Mouse (Mus musculus) liver, embryonic 12.5 days (tissue): ENCODE results near the gene Slc25a5. TPM values are rescaled to one million over a fixed set of nuclear protein-coding genes. Genes with fewer than 3 reads are reported as not detected.
"Not testable (repeated sequence)": the region's sequence is repeated elsewhere in the genome, so short reads cannot be mapped to it uniquely, and the experiment has no call there.

Experiments used
- ATAC-seq: fragments of 200-750 bp; cut with Nextera tagmentation; 2 replicates; pipeline ENCODE4 v1.8.0; 2017; ENCODE audit warnings: moderate number of reproducible peaks, mild to moderate bottlenecking, moderate library complexity
- H3K27ac ChIP-seq: fragments of 300-500 bp; sonication (generic); 2 replicates; pipeline ENCODE4 v1.5.1; 2016; ENCODE audit warnings: mild to moderate bottlenecking
- H3K27me3 ChIP-seq: fragments of 300-500 bp; sonication (generic); replicated peaks from 2 replicates; pipeline ENCODE4 v1.6.1; 2016; ENCODE audit warnings: mild to moderate bottlenecking, moderate library complexity
- H3K36me3 ChIP-seq: fragments of 300-500 bp; sonication (generic); 2 replicates; pipeline ENCODE4 v1.6.1; 2016; ENCODE audit warnings: mild to moderate bottlenecking, moderate library complexity
- H3K4me1 ChIP-seq: fragments of 300-500 bp; sonication (generic); 2 replicates; pipeline ENCODE4 v1.6.1; 2016
- H3K4me2 ChIP-seq: fragments of 300-500 bp; sonication (generic); 2 replicates; pipeline ENCODE4 v1.6.1; 2016; ENCODE audit warnings: mild to moderate bottlenecking, moderate library complexity
- H3K4me3 ChIP-seq: fragments of 300-500 bp; sonication (generic); 2 replicates; pipeline ENCODE4 v1.5.1; 2016; ENCODE audit warnings: mild to moderate bottlenecking, moderate library complexity
- H3K9ac ChIP-seq: fragments of 300-500 bp; sonication (generic); 2 replicates; pipeline ENCODE4 v1.6.1; 2016; ENCODE audit warnings: mild to moderate bottlenecking, moderate library complexity
- H3K9me3 ChIP-seq: fragments of 300-500 bp; sonication (generic); replicated peaks from 2 replicates; pipeline ENCODE4 v1.6.1; 2016; ENCODE audit warnings: mild to moderate bottlenecking, moderate library complexity
- WGBS: fragments of 180-500 bp; shearing (Covaris S2); methylation state at CpG from one replicate; pipeline ENCODE4 v1.1.7; 2016; ENCODE audit not compliant: insufficient replicate concordance; 5-methylcytosine and 5-hydroxymethylcytosine counted together
- polyA plus RNA-seq: library from polyadenylated mRNA; unstranded; fragments of >200 nt; fragmentation: Nextera tagmentation; extraction: Ambion mirVana; gene quantifications from 2 replicates; pipeline ENCODE4 v1.2.1, GENCODE M21; 2016

Slc25a5 gene
- polyA plus RNA-seq, 1 experiment from 2014 or later, result 655 TPM

DNA sequence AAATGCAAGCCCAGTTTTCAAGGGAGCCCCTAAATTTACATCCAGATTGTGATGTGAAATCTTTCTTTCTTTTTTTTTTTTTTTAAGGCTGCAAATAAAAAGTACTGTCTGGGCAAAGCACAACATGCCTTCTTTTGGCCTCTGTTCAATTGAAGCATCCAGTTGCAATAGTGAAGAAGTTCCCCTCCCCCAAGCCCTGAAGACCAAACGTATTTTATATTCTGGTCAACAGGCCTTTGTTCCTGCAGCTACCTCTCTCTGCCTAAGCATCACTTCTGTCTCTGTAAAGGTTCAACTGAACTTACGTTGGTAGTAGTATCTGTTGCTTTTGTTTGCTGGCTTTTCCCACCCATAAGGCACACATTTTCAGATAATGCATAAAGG is 31.5 kb upstream of the Slc25a5 start:
- Histone ChIP-seq H3K4me2 (no peak overlapping the region), H3K4me3 (no peak overlapping the region), H3K27me3 (no peaks in the 10 kb centered on the region), H3K9me3 (no peaks in the 10 kb centered on the region), H3K27ac (no peak overlapping the region), H3K4me1 (no peaks in the 10 kb centered on the region), H3K36me3 (no peaks in the 10 kb centered on the region), H3K9ac (no peak overlapping the region)
- 44% methylated on average over 2 of the region's 2 CpGs for WGBS
- no peak for ATAC-seq

DNA sequence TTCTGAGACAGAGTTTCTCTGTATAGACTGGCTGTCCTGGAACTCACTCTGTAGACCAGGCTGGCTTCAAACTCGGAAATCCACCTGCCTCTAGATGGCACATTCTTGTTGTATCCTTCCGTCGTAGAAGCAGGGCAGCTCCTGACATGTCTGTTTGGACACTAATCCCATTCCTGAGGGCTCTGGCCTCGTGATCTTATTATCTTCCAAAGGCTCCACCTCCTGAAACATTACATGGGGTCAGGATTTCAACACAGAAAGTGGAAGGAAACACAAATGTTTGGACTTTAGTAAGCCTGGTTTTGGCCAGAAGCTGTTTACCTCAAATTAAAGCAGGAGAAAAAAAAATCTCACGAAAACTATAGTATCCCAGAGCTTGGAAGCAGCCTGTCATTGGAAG is 28.1 kb upstream of the Slc25a5 start:
- Histone ChIP-seq H3K27me3 (no peaks in the 10 kb centered on the region), H3K9ac (no peak overlapping the region), H3K27ac (no peak overlapping the region), H3K4me2 (no peak overlapping the region), H3K9me3 (no peaks in the 10 kb centered on the region), H3K36me3 (no peaks in the 10 kb centered on the region), H3K4me3 (no peak overlapping the region), H3K4me1 (no peaks in the 10 kb centered on the region)
- 59% methylated on average over 5 of the region's 5 CpGs for WGBS
- ATAC-seq, result no peak

DNA sequence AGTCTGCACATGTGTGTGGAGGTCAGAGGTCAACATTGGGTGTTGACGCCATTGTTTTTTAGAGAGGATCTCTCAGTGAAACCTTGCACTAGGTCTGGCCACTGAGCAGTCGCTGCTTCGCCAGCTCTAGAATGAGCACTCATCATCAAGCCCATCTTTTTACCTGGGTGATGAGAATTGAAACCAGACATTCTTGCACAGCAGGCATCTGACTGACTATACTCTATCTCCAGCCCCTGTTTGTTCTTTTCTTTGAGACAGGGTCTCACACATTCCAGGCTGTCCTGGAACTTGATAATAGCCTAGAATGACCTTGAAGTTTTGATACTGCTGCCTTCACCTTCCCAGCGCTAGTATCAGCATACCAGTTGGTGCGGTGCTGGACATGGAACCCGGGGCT is 22.9 kb upstream of the Slc25a5 start:
- Histone ChIP-seq H3K9me3 (no peaks in the 10 kb centered on the region), H3K4me2 (no peak overlapping the region), H3K27me3 (no peaks in the 10 kb centered on the region), H3K36me3 (no peaks in the 10 kb centered on the region), H3K4me1 (no peaks in the 10 kb centered on the region), H3K9ac (no peak overlapping the region), H3K4me3 (no peak overlapping the region), H3K27ac (no peak overlapping the region)
- WGBS, result 75% methylated on average over 6 of the region's 6 CpGs
- ATAC-seq, result no peak

DNA sequence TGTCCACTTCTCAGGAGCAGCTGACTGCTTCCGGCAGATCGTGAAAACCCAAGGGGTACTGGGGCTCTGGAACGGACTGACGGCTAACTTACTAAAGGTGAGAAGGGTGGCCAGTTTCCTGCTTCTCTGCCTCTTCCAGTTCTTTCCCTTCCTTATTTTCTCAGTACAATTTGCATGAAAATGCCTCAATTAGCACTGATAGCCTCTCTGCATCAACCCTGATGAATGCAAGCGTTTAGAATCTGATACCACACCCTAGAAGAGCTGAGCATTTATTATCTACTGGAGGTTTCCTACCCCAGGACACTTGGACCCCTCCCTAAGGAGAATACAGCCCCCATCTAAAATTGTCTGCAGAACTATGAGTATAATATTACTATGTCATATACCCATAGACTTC is 19.9 kb upstream of the Slc25a5 start:
- no peaks in the 10 kb centered on the region for H3K36me3 ChIP-seq
- no peak overlapping the region for H3K9ac ChIP-seq
- H3K4me1 ChIP-seq, result no peaks in the 10 kb centered on the region
- no peak for ATAC-seq
- no peaks in the 10 kb centered on the region for H3K27me3 ChIP-seq
- 66% methylated on average over 5 of the region's 5 CpGs for WGBS
- H3K4me3 ChIP-seq, result no peak overlapping the region
- no peaks in the 10 kb centered on the region for H3K9me3 ChIP-seq
- H3K4me2 ChIP-seq, result no peak overlapping the region
- no peak overlapping the region for H3K27ac ChIP-seq

DNA sequence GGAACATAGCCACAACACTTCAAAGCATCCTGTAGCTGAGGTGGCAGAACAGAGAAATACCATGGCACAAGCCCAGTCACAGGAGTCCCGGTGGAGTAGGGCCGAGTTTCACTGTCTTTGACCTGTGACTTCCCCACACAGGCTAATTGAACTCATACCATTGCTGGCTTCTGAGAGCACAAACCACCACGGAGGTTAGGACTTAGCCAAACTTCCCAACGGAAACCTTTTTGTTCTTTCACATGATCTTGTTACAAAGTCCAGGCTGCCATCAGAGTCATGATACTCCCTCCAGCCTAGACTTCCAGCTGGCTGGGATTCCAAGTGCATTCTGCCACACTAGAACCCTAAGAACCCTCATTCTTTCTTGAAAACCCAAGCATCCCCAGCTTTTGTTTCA is 17.8 kb upstream of the Slc25a5 start:
- Histone ChIP-seq H3K4me1 (no peaks in the 10 kb centered on the region), H3K9ac (no peak overlapping the region)
- no peak for ATAC-seq

DNA sequence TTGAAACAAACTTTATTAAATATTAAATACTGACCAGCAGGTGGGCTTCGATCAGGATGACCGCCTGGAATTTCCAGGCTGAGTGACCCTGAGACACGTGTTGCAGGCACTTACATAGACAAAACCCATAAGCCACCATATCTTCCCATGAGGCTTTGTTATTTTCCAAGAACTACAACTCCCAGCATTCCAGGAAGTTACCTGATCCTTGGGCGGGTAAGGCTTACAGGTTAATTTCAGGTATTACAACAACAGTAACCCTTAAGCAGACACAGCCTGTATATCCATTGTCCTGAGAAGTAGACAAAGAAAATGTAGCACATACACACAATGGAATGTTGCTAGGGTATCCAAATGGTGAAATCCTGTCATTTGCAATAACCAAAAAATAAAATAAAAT is 6.1 kb upstream of the Slc25a5 start:
- WGBS, result 55% methylated on average over 4 of the region's 4 CpGs
- H3K9ac ChIP-seq, result no peak overlapping the region
- no peaks in the 10 kb centered on the region for H3K4me1 ChIP-seq
- H3K27me3 ChIP-seq, result no peaks in the 10 kb centered on the region
- no peaks in the 10 kb centered on the region for H3K36me3 ChIP-seq
- ATAC-seq, result no peak
- no peak overlapping the region for H3K4me3 ChIP-seq
- H3K27ac ChIP-seq, result no peak overlapping the region
- no peak overlapping the region for H3K4me2 ChIP-seq
- H3K9me3 ChIP-seq, result no peaks in the 10 kb centered on the region

More for the DNA sequence above, 17.8 kb upstream of the Slc25a5 start:
- no peaks in the 10 kb centered on the region for H3K9me3 ChIP-seq
- 59% methylated on average over 4 of the region's 4 CpGs for WGBS
- H3K4me3 ChIP-seq, result no peak overlapping the region
- no peak overlapping the region for H3K4me2 ChIP-seq
- no peaks in the 10 kb centered on the region for H3K36me3 ChIP-seq
- no peaks in the 10 kb centered on the region for H3K27me3 ChIP-seq
- no peak overlapping the region for H3K27ac ChIP-seq

DNA sequence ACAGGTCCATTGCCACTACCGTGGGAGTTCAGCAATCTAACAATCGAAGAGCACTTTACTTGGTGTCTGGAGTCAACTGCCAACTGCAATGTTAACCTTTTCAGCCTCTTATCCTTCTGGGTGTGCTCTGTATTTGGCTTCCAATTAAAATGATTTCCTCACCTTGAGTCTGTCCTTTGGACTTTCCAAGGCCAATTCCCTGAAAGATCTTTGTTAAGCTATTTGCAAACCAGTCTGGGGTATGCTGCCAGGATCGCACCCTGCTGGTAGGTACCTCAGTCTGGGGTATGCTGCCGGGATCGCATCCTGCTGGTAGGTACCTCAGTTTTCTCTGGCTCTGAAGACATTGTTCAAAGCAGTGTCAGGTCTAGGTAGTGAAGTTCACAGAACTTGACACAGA is 880 bp upstream of the Slc25a5 start:
- Histone ChIP-seq H3K4me2 (no peak overlapping the region), H3K4me3 (no peak overlapping the region), H3K4me1 (peaks cover 8% of the 10 kb centered on the region; the same call in 1 of the 2 replicates), H3K27me3 (no peaks in the 10 kb centered on the region), H3K9ac (no peak overlapping the region), H3K36me3 (peaks cover 17% of the 10 kb centered on the region), H3K9me3 (no peaks in the 10 kb centered on the region), H3K27ac (no peak overlapping the region)
- no peak for ATAC-seq
- 77% methylated on average over 5 of the region's 5 CpGs for WGBS

DNA sequence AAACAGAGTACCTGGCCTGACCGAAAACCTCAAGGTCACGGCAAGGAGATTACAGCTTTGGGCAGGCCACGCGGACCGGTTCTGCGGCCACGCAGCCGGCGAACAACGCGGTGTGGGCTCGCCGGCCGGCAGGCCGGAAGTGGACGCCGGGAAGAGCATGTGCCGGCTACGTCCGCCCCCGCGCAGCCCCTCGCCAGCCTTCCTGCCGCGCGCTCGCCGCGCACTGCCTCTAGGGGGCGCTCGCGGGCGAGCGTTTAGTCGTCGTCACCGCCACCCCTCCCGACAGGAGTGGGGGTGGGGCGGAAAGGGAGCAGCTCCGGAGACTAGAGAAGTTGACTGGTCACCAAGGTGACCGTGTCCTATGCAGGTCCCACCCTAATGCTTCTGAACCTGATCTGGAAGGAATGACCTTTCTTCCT is 721 bp downstream of the Slc25a5 start:
- peak overlapping the region; percentile 74 for H3K4me2 ChIP-seq
- peak overlapping the region; percentile 91 for H3K27ac ChIP-seq
- H3K27me3 ChIP-seq, result no peaks in the 10 kb centered on the region
- H3K36me3 ChIP-seq, result peaks cover 17% of the 10 kb centered on the region
- H3K4me1 ChIP-seq, result peaks cover 8% of the 10 kb centered on the region; the same call in 1 of the 2 replicates
- H3K4me3 ChIP-seq, result peak overlapping the region; percentile 76
- peak; percentile 54 for ATAC-seq
- H3K9me3 ChIP-seq, result no peaks in the 10 kb centered on the region
- peak overlapping the region; percentile 81 for H3K9ac ChIP-seq
- WGBS, result 12% methylated on average over 41 of the region's 41 CpGs

DNA sequence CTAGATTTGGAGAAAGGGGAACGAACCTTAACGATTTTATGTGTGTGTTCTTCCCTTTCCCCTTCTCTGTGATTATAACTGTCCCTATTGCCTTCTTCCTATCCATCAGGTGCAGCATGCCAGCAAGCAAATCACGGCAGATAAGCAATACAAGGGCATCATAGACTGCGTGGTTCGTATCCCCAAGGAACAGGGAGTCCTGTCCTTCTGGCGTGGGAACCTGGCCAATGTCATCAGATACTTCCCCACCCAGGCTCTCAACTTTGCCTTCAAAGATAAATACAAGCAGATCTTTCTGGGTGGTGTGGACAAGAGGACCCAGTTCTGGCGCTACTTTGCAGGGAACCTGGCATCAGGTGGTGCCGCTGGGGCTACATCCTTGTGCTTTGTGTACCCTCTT is 1.3 kb downstream of the Slc25a5 start:
- Histone ChIP-seq H3K9ac (peak overlapping the region; percentile 81), H3K27ac (peak overlapping the region; percentile 91; the same call in 1 of the 2 replicates), H3K4me3 (peak overlapping the region; percentile 76), H3K4me2 (peak overlapping the region; percentile 74), H3K36me3 (peaks cover 17% of the 10 kb centered on the region)
- H3K4me1 ChIP-seq, H3K27me3 ChIP-seq, H3K9me3 ChIP-seq, ATAC-seq: not testable (repeated sequence)
- 52% methylated on average over 8 of the region's 8 CpGs for WGBS

DNA sequence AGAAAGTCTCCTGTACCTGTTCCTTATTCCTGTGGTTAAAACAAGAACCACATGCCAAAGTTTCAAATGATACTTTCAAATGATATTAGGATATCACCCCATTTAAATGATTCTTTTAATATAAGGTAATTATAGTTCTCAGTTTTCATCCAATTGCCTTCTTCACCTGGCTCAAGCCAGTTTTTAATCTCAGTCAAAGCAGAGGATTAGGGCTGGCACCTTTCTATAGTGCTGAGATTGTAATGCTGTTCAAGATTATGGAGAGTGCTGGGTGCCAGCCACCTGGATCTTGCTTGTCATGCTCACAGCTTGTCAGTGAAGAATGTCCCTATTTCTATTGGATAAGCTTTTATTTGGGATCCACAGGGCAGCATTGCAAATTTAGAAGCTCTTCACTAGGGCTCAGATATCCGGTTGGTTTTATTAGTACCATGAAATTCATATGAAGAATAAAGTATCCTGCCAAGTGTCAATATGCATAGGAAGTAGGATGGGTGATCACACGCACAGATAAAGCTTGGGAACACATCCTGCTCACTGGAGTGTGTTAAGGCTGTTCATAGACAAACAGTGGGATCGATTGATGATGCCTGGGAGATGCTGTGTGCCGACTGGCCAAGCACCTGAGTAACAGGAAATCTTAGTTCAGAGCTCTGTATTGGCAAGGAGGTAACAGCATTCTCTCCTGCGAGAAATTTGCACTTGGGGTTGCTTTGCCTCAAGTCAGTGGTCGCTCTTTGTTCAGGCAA is 3.9 kb downstream of the Slc25a5 start:
- Histone ChIP-seq H3K4me1 (peaks cover 8% of the 10 kb centered on the region; the same call in 1 of the 2 replicates), H3K4me2 (no peak overlapping the region), H3K36me3 (peaks cover 17% of the 10 kb centered on the region), H3K9me3 (no peaks in the 10 kb centered on the region), H3K4me3 (no peak overlapping the region), H3K27me3 (no peaks in the 10 kb centered on the region), H3K9ac (no peak overlapping the region), H3K27ac (no peak overlapping the region)
- no peak for ATAC-seq
- 36% methylated on average over 6 of the region's 6 CpGs for WGBS

DNA sequence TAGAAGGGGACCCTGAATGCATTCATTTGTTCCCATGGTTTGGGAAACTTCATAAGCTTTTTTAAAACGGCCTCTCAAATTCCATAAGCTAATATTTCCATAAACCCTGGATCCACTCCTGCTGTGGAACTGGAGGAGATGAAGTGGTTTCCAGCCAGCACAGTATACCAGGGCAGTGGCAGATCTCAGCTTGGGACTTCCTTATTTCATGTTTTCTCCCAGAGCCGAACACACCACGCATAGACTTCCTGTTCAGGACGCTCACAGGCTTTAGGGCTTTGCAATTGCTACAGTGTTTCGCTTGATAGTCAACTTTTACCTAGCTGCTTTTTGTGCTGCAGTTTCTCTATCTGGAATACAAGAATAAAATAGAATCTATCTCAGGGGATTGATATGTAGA is 7.7 kb downstream of the Slc25a5 start:
- WGBS, result 32% methylated on average over 5 of the region's 5 CpGs
- H3K4me1 ChIP-seq, result peaks cover 10% of the 10 kb centered on the region

DNA sequence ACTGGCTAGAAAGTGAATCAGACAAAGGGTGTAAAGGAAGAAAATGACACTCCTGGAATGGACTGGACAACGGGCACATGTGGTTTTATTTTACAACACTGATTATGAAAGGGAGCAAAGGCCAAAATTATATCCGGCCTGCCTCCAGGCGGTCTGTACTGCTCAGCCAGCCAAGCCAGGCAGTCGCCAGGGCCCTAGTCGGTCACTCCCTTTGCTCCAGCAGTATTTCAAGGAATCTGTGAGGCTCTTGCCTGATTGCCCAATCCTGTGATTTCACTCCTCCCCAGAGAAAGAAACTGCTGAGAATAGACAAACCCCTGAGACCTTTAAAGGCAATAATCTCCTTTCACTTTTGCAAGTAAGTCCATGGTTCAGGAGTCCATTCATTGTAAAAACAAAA is 8.7 kb downstream of the Slc25a5 start:
- no peaks in the 10 kb centered on the region for H3K9me3 ChIP-seq
- no peak overlapping the region for H3K4me2 ChIP-seq
- H3K4me1 ChIP-seq, result peaks cover 13% of the 10 kb centered on the region
- no peak for ATAC-seq
- H3K36me3 ChIP-seq, result no peaks in the 10 kb centered on the region
- no peaks in the 10 kb centered on the region for H3K27me3 ChIP-seq
- no peak overlapping the region for H3K27ac ChIP-seq
- no peak overlapping the region for H3K9ac ChIP-seq
- no peak overlapping the region for H3K4me3 ChIP-seq
- WGBS, result 60% methylated on average over 5 of the region's 5 CpGs

More for the DNA sequence above, 7.7 kb downstream of the Slc25a5 start:
- no peaks in the 10 kb centered on the region for H3K9me3 ChIP-seq
- H3K36me3 ChIP-seq, result peaks cover 5% of the 10 kb centered on the region
- H3K27ac ChIP-seq, result no peak overlapping the region
- H3K9ac ChIP-seq, result no peak overlapping the region
- ATAC-seq, result no peak
- no peak overlapping the region for H3K4me3 ChIP-seq
- H3K27me3 ChIP-seq, result no peaks in the 10 kb centered on the region
- H3K4me2 ChIP-seq, result no peak overlapping the region
